Mouse (Mus musculus) limb, embryonic 15.5 days (tissue): ENCODE results near the gene Cpvl. TPM values are rescaled to one million over a fixed set of nuclear protein-coding genes. Genes with fewer than 3 reads are reported as not detected.
A peak's percentile ranks its signal among the peaks of the same experiment; 100 is the strongest.

ENCODE experiments used
- ATAC-seq: fragments of 200-750 bp; cut with Nextera tagmentation; 2 replicates; pipeline ENCODE4 v1.8.0; 2017; ENCODE audit warnings: low read depth, moderate TSS enrichment; ENCODE audit not compliant: insufficient number of reproducible peaks, low FRiP score, low TSS enrichment
- H3K27ac ChIP-seq: fragments of 300-500 bp; sonication (generic); 2 replicates; pipeline ENCODE4 v1.5.1; 2015; ENCODE audit warnings: moderate library complexity, mild to moderate bottlenecking, inconsistent platforms
- H3K27me3 ChIP-seq: fragments of 300-500 bp; sonication (generic); 2 replicates; pipeline ENCODE4 v1.6.1; 2015; ENCODE audit warnings: inconsistent platforms
- H3K36me3 ChIP-seq: fragments of 300-500 bp; sonication (generic); 2 replicates; pipeline ENCODE4 v1.6.1; 2015; ENCODE audit warnings: inconsistent platforms
- H3K4me1 ChIP-seq: fragments of 300-500 bp; sonication (generic); 2 replicates; pipeline ENCODE4 v1.6.1; 2015; ENCODE audit warnings: inconsistent platforms
- H3K4me2 ChIP-seq: fragments of 300-500 bp; sonication (generic); 2 replicates; pipeline ENCODE4 v1.6.1; 2015; ENCODE audit warnings: mild to moderate bottlenecking, inconsistent platforms
- H3K4me3 ChIP-seq: fragments of 300-500 bp; sonication (generic); 2 replicates; pipeline ENCODE4 v1.5.1; 2015; ENCODE audit warnings: mild to moderate bottlenecking, inconsistent platforms
- H3K9ac ChIP-seq: fragments of 300-500 bp; sonication (generic); 2 replicates; pipeline ENCODE4 v1.6.1; 2015; ENCODE audit warnings: inconsistent platforms
- H3K9me3 ChIP-seq: fragments of 300-500 bp; sonication (generic); 2 replicates; pipeline ENCODE4 v1.6.1; 2016; ENCODE audit warnings: inconsistent platforms
- WGBS: fragments of 180-500 bp; shearing (Covaris S2); methylation state at CpG from one replicate; pipeline ENCODE4 v1.1.7; 2015; 5-methylcytosine and 5-hydroxymethylcytosine counted together
- polyA plus RNA-seq: library from polyadenylated mRNA; unstranded; fragments of >200 nt; fragmentation: Nextera tagmentation; extraction: Ambion mirVana; gene quantifications from 2 replicates; pipeline ENCODE4 v1.2.1, GENCODE M21; 2015

Gene Cpvl
- polyA plus RNA-seq, 1 experiment from 2014 or later = 0.41 TPM

DNA sequence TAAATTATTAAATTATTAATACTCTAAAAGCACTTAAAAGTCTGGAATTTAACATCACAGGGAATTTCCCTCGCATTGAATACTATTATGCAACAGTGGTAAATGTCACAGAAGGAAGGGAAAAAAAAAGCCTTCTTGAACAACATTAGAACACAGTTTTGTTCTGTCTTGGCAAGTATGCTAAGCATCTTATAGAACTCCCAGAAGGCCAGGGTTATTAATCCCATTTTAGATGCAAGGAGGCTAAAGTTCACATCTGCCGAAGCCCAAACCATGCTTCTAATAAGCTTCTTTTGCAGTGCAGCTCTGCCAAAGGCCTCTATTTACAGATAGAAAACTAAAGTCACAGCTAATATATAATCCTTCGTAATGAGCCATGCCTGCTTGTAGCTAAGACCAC lies 74.3 kb downstream of the Cpvl start:
- H3K36me3 ChIP-seq = no peaks in the 10 kb centered on the region
- no peak overlapping the region for H3K4me3 ChIP-seq
- H3K27me3 ChIP-seq = no peaks in the 10 kb centered on the region
- H3K4me1 ChIP-seq = peaks cover 26% of the 10 kb centered on the region
- 32% methylated on average over 3 of the region's 3 CpGs for WGBS
- H3K4me2 ChIP-seq = no peak overlapping the region
- no peak overlapping the region for H3K9ac ChIP-seq
- no peak for ATAC-seq
- H3K9me3 ChIP-seq = no peaks in the 10 kb centered on the region
- peak overlapping the region; percentile 79 for H3K27ac ChIP-seq

DNA sequence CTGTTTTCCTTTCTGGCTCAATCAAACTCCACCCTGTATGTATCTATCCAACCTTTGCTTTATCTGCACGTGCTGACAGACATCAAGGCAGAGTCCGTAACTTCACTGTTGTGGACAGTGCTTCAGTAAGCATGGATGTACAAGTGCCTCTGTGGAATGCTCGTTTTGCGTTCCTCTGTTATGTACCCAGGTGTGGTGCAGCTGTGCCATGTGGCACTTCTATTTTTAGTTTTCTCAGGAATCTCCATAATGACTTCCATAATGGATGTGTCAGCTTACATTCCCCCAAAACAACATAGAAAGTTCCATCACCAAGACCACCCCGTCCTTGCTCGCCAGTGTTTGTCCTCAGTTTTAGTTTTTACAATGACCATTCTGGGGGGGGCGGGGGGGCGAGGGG lies 76.7 kb downstream of the Cpvl start:
- no peak overlapping the region for H3K27ac ChIP-seq
- no peaks in the 10 kb centered on the region for H3K36me3 ChIP-seq
- no peaks in the 10 kb centered on the region for H3K9me3 ChIP-seq
- H3K27me3 ChIP-seq = no peaks in the 10 kb centered on the region
- H3K9ac ChIP-seq = no peak overlapping the region
- H3K4me2 ChIP-seq = no peak overlapping the region
- H3K4me3 ChIP-seq = no peak overlapping the region
- H3K4me1 ChIP-seq = peaks cover 22% of the 10 kb centered on the region
- ATAC-seq = no peak
- 46% methylated on average over 8 of the region's 8 CpGs for WGBS

DNA sequence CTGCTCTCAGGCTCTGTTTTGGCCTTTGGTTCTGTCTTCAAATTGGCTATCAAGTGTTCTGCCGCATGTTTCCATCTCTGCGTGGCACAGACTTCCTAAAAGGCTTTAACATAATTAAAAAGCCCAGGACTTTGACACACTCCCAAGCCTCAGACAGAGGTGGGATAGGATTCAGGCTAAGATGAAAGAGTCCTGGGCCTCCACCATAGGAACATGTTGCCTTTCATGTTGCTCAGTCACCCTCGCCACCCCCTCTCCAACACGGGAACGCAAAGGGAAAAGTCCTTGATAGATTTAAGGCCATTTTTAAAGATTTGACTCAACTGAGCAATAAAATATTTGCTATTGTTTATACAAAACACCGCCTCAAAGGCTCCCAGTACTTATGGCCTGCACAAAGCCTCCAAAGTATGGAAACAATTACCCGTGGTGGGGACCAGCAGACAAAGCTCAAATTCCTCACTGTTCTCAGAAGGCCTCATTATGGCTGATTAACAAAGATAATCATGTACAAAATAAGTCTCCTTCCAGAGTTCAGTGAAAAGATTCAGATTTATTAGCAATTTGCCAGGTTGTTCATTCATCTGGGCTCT lies 80.5 kb downstream of the Cpvl start:
- H3K27me3 ChIP-seq = no peaks in the 10 kb centered on the region
- no peak overlapping the region for H3K4me3 ChIP-seq
- H3K9ac ChIP-seq = no peak overlapping the region
- no peak for ATAC-seq
- H3K36me3 ChIP-seq = no peaks in the 10 kb centered on the region
- no peak overlapping the region for H3K4me2 ChIP-seq
- H3K4me1 ChIP-seq = peaks cover 7% of the 10 kb centered on the region
- WGBS = 32% methylated on average over 7 of the region's 7 CpGs
- H3K27ac ChIP-seq = peak overlapping the region; percentile 62
- H3K9me3 ChIP-seq = no peaks in the 10 kb centered on the region

DNA sequence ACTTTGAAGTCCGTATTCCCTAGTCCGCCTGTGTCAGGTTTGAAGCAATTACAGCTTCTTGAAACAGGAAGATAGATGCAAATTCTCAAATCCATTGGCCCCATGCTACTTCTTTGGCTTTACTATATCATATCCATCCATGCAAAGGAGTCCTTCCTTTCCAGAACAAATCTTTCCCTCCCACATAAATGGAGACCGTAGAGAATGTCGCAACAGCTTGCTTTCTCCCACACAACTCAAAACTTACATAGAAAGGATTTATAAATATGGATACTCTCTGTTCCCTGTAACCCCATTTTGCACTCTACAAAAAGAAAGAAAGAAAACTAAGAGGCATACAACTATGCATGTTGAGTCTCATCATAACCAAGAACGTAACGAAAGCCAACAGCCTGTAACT lies 81.3 kb downstream of the Cpvl start:
- no peaks in the 10 kb centered on the region for H3K9me3 ChIP-seq

DNA sequence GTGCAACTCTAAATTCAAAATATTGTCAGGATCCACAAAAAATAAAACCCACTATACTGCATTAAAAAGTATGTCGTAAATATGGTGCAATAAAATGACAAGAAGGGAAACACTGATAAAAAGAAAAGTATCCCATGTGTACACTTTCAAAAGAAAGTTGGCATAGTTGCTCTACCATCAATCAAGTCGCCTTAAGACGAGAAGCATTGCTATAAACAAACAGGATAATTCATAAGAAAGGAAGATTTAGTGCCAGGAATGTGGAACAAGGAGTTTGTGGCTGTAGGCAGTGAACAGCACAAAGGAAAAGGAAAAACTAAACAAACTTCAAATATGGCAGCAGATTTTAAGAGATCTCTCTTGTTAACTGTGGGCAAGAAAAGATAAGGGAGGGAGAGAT lies 84.7 kb downstream of the Cpvl start:
- Histone ChIP-seq H3K4me1 (peaks cover 7% of the 10 kb centered on the region), H3K9ac (no peak overlapping the region), H3K36me3 (no peaks in the 10 kb centered on the region), H3K27me3 (no peaks in the 10 kb centered on the region), H3K27ac (no peak overlapping the region), H3K4me3 (no peak overlapping the region), H3K9me3 (no peaks in the 10 kb centered on the region), H3K4me2 (no peak overlapping the region)
- ATAC-seq = no peak
- 45% methylated on average over 3 of the region's 3 CpGs for whole genome bisulfite sequencing

More for the DNA sequence above, 81.3 kb downstream of the Cpvl start:
- H3K4me1 ChIP-seq = peaks cover 7% of the 10 kb centered on the region
- no peak overlapping the region for H3K4me3 ChIP-seq
- WGBS = 91% methylated on average over 6 of the region's 6 CpGs
- ATAC-seq = no peak
- H3K4me2 ChIP-seq = no peak overlapping the region
- no peak overlapping the region for H3K27ac ChIP-seq
- H3K9ac ChIP-seq = no peak overlapping the region
- H3K36me3 ChIP-seq = no peaks in the 10 kb centered on the region
- no peaks in the 10 kb centered on the region for H3K27me3 ChIP-seq

DNA sequence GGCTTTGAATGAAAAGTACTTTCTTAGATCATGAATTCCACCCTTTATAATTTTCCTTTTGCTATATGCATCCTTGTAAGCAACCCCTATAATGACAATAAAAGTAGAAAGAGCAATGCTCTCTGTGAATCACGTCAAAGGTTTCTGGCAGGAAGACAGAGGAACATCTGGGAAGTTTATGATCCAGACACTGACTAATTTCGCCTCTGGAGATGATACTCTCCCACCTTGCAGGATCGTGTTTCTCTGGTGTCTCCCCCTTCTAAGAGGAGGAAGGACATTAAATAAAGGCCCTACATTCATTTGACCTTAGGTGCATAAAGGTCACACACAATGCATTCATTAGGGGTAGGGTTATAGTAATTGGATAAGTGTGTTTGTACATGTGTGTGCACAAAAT lies 87.4 kb downstream of the Cpvl start:
- H3K27me3 ChIP-seq = no peaks in the 10 kb centered on the region
- no peak overlapping the region for H3K9ac ChIP-seq
- H3K27ac ChIP-seq = no peak overlapping the region
- no peak overlapping the region for H3K4me3 ChIP-seq
- H3K36me3 ChIP-seq = no peaks in the 10 kb centered on the region
- no peaks in the 10 kb centered on the region for H3K9me3 ChIP-seq
- H3K4me2 ChIP-seq = no peak overlapping the region
- 20% methylated on average over 3 of the region's 3 CpGs for WGBS
- H3K4me1 ChIP-seq = peaks cover 2% of the 10 kb centered on the region; the same call in 1 of the 2 replicates
- no peak for ATAC-seq

DNA sequence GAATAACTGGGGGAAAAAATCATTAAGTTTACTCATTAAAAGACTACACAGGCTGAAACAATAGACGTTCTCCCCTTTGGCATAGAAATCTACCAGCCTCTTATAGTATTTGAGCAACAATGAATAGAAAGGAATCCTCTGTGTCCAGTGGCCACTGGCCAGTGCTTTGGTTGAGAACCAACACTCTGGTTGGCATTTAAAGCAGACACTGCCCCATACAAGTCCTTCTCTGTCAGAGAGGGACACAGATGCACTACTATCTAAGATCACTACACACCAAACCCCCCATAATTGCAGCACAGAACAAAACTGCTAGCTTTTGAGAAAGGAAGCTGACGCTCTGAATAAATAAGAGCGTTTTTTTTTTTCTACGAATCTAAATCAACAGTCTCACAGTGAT lies 93.5 kb downstream of the Cpvl start:
- no peaks in the 10 kb centered on the region for H3K9me3 ChIP-seq
- no peak for ATAC-seq
- H3K27ac ChIP-seq = no peak overlapping the region
- no peak overlapping the region for H3K9ac ChIP-seq
- H3K27me3 ChIP-seq = no peaks in the 10 kb centered on the region
- no peak overlapping the region for H3K4me3 ChIP-seq
- H3K4me2 ChIP-seq = no peak overlapping the region
- 74% methylated on average over 4 of the region's 4 CpGs for WGBS
- peaks cover 26% of the 10 kb centered on the region for H3K4me1 ChIP-seq
- H3K36me3 ChIP-seq = no peaks in the 10 kb centered on the region

DNA sequence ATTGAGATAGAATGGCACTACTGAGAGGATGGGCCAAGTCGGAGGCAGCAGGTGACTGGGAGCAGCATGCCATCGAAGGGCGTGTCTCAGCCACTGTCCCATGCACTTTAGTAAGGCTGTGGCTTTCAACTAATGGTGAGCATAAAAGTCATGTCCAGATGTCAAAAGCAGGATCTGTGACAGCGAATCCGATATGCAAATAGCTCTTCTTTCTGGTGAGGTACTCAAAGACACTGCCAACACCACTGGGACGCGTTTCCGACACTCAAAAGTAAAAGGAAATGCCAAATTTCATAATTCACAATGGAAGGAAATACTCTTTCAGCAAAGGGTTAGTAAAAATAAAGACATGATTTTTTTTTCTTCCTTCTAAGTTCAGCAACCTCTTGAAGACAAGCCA lies 94.0 kb downstream of the Cpvl start:
- Histone ChIP-seq H3K36me3 (no peaks in the 10 kb centered on the region), H3K4me1 (peaks cover 26% of the 10 kb centered on the region)
- WGBS = 85% methylated on average over 8 of the region's 8 CpGs

DNA sequence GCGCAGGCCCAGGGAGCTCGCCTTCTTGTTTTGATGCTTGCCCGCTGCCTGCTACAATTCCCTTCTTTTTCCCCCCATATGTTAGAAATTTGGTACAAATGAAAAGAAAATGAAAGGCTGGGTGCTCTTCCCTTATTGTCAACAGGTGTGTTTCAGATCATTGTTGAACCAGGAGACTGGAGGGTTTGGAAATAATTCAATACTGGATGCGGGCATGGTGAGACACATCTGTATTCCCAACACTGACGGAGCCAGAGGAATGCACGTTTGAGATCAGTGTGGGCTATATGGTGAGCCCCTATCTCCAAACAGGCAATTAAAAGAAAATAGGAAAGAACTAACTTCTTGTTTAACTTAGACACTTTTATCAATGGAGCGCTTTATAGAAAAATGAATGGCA lies 95.1 kb downstream of the Cpvl start:
- Histone ChIP-seq H3K27ac (no peak overlapping the region), H3K4me3 (no peak overlapping the region), H3K36me3 (no peaks in the 10 kb centered on the region), H3K27me3 (no peaks in the 10 kb centered on the region), H3K4me1 (peaks cover 26% of the 10 kb centered on the region), H3K4me2 (no peak overlapping the region), H3K9ac (no peak overlapping the region), H3K9me3 (no peaks in the 10 kb centered on the region)
- WGBS = 64% methylated on average over 7 of the region's 7 CpGs
- ATAC-seq = no peak

More for the DNA sequence above, 94.0 kb downstream of the Cpvl start:
- Histone ChIP-seq H3K4me3 (no peak overlapping the region), H3K9me3 (no peaks in the 10 kb centered on the region), H3K27me3 (no peaks in the 10 kb centered on the region), H3K4me2 (no peak overlapping the region), H3K9ac (no peak overlapping the region), H3K27ac (no peak overlapping the region)
- ATAC-seq = no peak

DNA sequence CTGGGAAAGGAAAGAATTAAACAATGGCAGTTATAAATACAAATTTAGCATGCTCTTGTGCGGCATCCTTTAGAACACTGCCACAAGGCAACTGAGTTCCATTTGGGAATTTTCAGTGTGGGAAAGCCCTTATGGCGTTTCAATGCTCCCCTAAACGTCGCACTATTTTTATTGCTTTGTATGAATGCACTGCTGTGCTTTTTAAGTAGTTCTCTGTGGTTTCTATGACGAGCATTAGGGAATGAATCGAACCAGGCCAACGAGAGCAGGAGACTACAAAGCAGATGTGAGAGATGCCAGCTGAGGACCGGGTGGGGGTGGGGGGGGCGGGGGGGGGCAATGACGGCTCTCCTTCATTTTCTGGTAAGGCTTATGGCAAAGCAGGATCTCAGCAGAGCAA lies 96.8 kb downstream of the Cpvl start:
- H3K4me2 ChIP-seq = peak overlapping the region; percentile 10; the same call in 1 of the 2 replicates
- H3K4me1 ChIP-seq = peaks cover 26% of the 10 kb centered on the region
- no peak overlapping the region for H3K4me3 ChIP-seq
- no peaks in the 10 kb centered on the region for H3K9me3 ChIP-seq
- no peak overlapping the region; the same call in 1 of the 2 replicates for H3K27ac ChIP-seq
- no peaks in the 10 kb centered on the region for H3K27me3 ChIP-seq
- H3K9ac ChIP-seq = no peak overlapping the region
- WGBS = 21% methylated on average over 10 of the region's 10 CpGs
- peak; percentile 48; the same call in 1 of the 2 replicates for ATAC-seq
- no peaks in the 10 kb centered on the region for H3K36me3 ChIP-seq

DNA sequence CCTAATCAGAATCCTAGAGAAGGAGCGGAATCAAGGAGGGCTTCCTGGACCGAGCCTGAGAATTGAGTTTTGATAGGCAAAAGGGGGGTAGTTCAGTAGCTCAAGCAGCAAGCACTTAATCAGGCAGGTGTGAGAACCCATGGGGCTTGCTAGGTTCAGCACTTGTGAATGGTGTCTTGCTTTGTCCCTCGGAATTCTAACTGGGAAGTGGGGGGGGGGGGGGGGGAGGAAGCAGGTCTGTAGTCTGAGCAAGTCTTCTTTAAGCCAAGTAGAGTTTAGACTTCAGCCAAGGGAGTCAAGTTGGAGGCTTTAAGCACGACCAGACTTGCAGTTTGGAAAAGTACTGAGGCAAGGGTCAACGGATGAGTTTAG lies 97.2 kb downstream of the Cpvl start:
- 29% methylated on average over 5 of the region's 5 CpGs for WGBS
- peaks cover 26% of the 10 kb centered on the region for H3K4me1 ChIP-seq
- H3K36me3 ChIP-seq = no peaks in the 10 kb centered on the region
- peak overlapping the region; percentile 5; the same call in 1 of the 2 replicates for H3K4me2 ChIP-seq
- no peak overlapping the region for H3K4me3 ChIP-seq
- peak overlapping the region; percentile 18; the same call in 1 of the 2 replicates for H3K27ac ChIP-seq
- no peaks in the 10 kb centered on the region for H3K27me3 ChIP-seq
- ATAC-seq = no peak
- no peak overlapping the region for H3K9ac ChIP-seq
- H3K9me3 ChIP-seq = no peaks in the 10 kb centered on the region

DNA sequence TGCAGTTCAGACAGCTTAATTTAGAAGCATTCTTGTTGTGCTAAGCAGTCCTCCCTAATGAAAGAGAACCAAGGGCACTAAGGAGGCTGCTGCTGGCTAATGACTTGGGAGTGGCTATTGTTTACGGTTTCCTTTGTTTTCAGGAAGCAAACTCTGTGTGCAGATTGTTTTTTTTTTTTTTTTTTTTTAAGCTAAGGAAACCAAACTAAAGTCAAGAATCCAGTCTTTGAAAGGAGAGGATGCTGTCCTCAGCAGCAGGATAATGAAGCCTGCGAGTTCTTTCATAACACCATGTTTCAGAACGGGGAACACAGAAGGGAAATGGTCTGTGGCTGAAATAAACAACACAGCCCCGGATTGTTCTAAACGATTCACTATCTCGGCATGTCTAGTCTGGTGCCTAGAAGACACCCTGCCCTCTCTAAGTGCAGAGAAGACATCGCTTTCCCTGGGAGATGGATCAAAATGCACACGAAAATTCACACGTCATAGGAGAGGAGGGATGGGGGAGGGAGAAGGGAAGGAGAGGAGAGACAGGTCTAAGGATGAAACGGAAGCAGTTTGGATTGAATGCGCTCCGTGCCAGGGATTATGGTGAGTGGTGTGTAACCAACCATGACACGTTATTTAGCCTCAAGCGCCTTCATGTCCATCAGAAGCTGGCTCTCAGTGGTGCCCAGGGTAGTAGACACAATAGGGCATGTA lies 97.8 kb downstream of the Cpvl start:
- Histone ChIP-seq H3K4me1 (peaks cover 26% of the 10 kb centered on the region), H3K27me3 (no peaks in the 10 kb centered on the region), H3K9me3 (no peaks in the 10 kb centered on the region), H3K9ac (no peak overlapping the region), H3K27ac (peak overlapping the region; percentile 18; the same call in 1 of the 2 replicates), H3K36me3 (no peaks in the 10 kb centered on the region), H3K4me2 (peak overlapping the region; percentile 5; the same call in 1 of the 2 replicates), H3K4me3 (no peak overlapping the region)
- WGBS = 33% methylated on average over 14 of the region's 14 CpGs
- ATAC-seq = no peak
